Mouse (Mus musculus) heart, embryonic 12.5 days (tissue): ENCODE results near the gene Olfr1126. TPM values are rescaled to one million over a fixed set of nuclear protein-coding genes. Genes with fewer than 3 reads are reported as not detected.
"Not testable (repeated sequence)": the region's sequence is repeated elsewhere in the genome, so short reads cannot be mapped to it uniquely, and the experiment has no call there.

ENCODE experiments used
- ATAC-seq: fragments of 200-750 bp; cut with Nextera tagmentation; 2 replicates; pipeline ENCODE4 v1.8.0; 2017; ENCODE audit warnings: moderate TSS enrichment, moderate library complexity; ENCODE audit not compliant: insufficient number of reproducible peaks, low FRiP score
- H3K27ac ChIP-seq: fragments of 300-500 bp; sonication (generic); 2 replicates; pipeline ENCODE4 v1.5.1; 2016; ENCODE audit warnings: mild to moderate bottlenecking, moderate library complexity; ENCODE audit not compliant: poor library complexity, severe bottlenecking
- H3K27me3 ChIP-seq: fragments of 300-500 bp; sonication (generic); replicated peaks from 2 replicates; pipeline ENCODE4 v1.6.1; 2016; ENCODE audit warnings: mild to moderate bottlenecking, moderate library complexity
- H3K36me3 ChIP-seq: fragments of 300-500 bp; sonication (generic); 2 replicates; pipeline ENCODE4 v1.6.1; 2016; ENCODE audit warnings: mild to moderate bottlenecking, moderate library complexity
- H3K4me1 ChIP-seq: fragments of 300-500 bp; sonication (generic); replicated peaks from 2 replicates; pipeline ENCODE4 v1.6.1; 2016; ENCODE audit warnings: mild to moderate bottlenecking
- H3K4me2 ChIP-seq: fragments of 300-500 bp; sonication (generic); 2 replicates; pipeline ENCODE4 v1.6.1; 2016; ENCODE audit warnings: mild to moderate bottlenecking, moderate library complexity
- H3K4me3 ChIP-seq: fragments of 300-500 bp; sonication (generic); 2 replicates; pipeline ENCODE4 v1.5.1; 2016; ENCODE audit warnings: mild to moderate bottlenecking
- H3K9ac ChIP-seq: fragments of 300-500 bp; sonication (generic); 2 replicates; pipeline ENCODE4 v1.6.1; 2016; ENCODE audit warnings: mild to moderate bottlenecking, moderate library complexity
- H3K9me3 ChIP-seq: fragments of 300-500 bp; sonication (generic); replicated peaks from 2 replicates; pipeline ENCODE4 v1.6.1; 2016; ENCODE audit warnings: mild to moderate bottlenecking, moderate library complexity
- WGBS: fragments of 180-500 bp; shearing (Covaris S2); methylation state at CpG from one replicate; pipeline ENCODE4 v1.1.7; 2016; 5-methylcytosine and 5-hydroxymethylcytosine counted together
- polyA plus RNA-seq: library from polyadenylated mRNA; unstranded; fragments of >200 nt; fragmentation: Nextera tagmentation; extraction: Ambion mirVana; gene quantifications from 2 replicates; pipeline ENCODE4 v1.2.1, GENCODE M21; 2016

Gene Olfr1126
- polyA plus RNA-seq: not detected in 2 replicates

- H3K36me3 ChIP-seq: no peaks in the 10 kb centered on the region
- no peaks in the 10 kb centered on the region for H3K4me1 ChIP-seq
- no peak within 1 kb of the TSS for H3K9ac ChIP-seq
- H3K27me3 ChIP-seq: no peaks in the 10 kb centered on the region
- no peaks in the 10 kb centered on the region for H3K9me3 ChIP-seq
- H3K4me2 ChIP-seq: no peak within 1 kb of the TSS
- H3K4me3 ChIP-seq: no peak within 1 kb of the TSS
- H3K27ac ChIP-seq: no peak within 1 kb of the TSS
- ATAC-seq: no peak
Observed at GRCm38 (mm10) chr2:87453662-87454061, at the start of gene Olfr1126. Gene Olfr1126 (plus strand): TSS chr2:87453962.

GRCm38 (mm10) chr2:87416335-87416734, 37.4 kb upstream of the Olfr1126 start, which contains the start of gene Olfr1123:
Gene Olfr1123 (plus strand): TSS chr2:87416635.
- ATAC-seq: no peak
- H3K4me1 ChIP-seq: no peaks in the 10 kb centered on the region
- no peak within 1 kb of the TSS for H3K27ac ChIP-seq
- 81% methylated on average over 1 of the region's 1 CpGs for WGBS
- no peaks in the 10 kb centered on the region for H3K27me3 ChIP-seq
- no peaks in the 10 kb centered on the region for H3K9me3 ChIP-seq
- no peak within 1 kb of the TSS for H3K4me2 ChIP-seq
- no peak within 1 kb of the TSS for H3K4me3 ChIP-seq
- no peaks in the 10 kb centered on the region for H3K36me3 ChIP-seq
- H3K9ac ChIP-seq: no peak within 1 kb of the TSS

- no peak within 1 kb of the TSS for H3K4me2 ChIP-seq
- no peaks in the 10 kb centered on the region for H3K4me1 ChIP-seq
- no peaks in the 10 kb centered on the region for H3K27me3 ChIP-seq
- H3K4me3 ChIP-seq: no peak within 1 kb of the TSS
- WGBS: 85% methylated on average over 1 of the region's 1 CpGs
- H3K36me3 ChIP-seq: no peaks in the 10 kb centered on the region
- no peaks in the 10 kb centered on the region for H3K9me3 ChIP-seq
- H3K27ac ChIP-seq: no peak within 1 kb of the TSS
- no peak within 1 kb of the TSS for H3K9ac ChIP-seq
- ATAC-seq: no peak
Observed at GRCm38 (mm10) chr2:87429975-87430374, 23.8 kb upstream of the Olfr1126 start, which contains the start of gene Olfr1124. Gene Olfr1124 (plus strand): TSS chr2:87430275.

- H3K36me3 ChIP-seq: no peaks in the 10 kb centered on the region
- no peaks in the 10 kb centered on the region for H3K4me1 ChIP-seq
- no peak for ATAC-seq
- H3K27me3 ChIP-seq: no peaks in the 10 kb centered on the region
- H3K4me3 ChIP-seq: no peak overlapping the region
- H3K4me2 ChIP-seq: no peak overlapping the region
- H3K9ac ChIP-seq: no peak overlapping the region
- 85% methylated on average over 16 of the region's 16 CpGs for WGBS
- H3K27ac ChIP-seq: no peak overlapping the region
- H3K9me3 ChIP-seq: peaks cover 4% of the 10 kb centered on the region; the same call in 1 of the 2 replicates
Observed at GRCm38 (mm10) chr2:87437731-87438130, 16.0 kb upstream of the Olfr1126 start.

- Histone ChIP-seq H3K27me3 (no peaks in the 10 kb centered on the region), H3K4me2 (no peak overlapping the region), H3K4me3 (no peak overlapping the region), H3K4me1 (no peaks in the 10 kb centered on the region), H3K9me3 (0 out of 2 replicates have a peak, but pooled peaks cover 3% of the 10 kb centered on the region), H3K9ac (no peak overlapping the region), H3K36me3 (no peaks in the 10 kb centered on the region), H3K27ac (no peak overlapping the region)
- no peak for ATAC-seq
- 84% methylated on average over 4 of the region's 4 CpGs for WGBS
Observed at GRCm38 (mm10) chr2:87461769-87462168, 8.0 kb downstream of the Olfr1126 start.

- no peaks in the 10 kb centered on the region for H3K36me3 ChIP-seq
- no peak overlapping the region for H3K9ac ChIP-seq
- no peak overlapping the region for H3K4me3 ChIP-seq
- no peaks in the 10 kb centered on the region for H3K9me3 ChIP-seq
- H3K4me1 ChIP-seq: no peaks in the 10 kb centered on the region
- H3K4me2 ChIP-seq: no peak overlapping the region
- no peak for ATAC-seq
- no peak overlapping the region for H3K27ac ChIP-seq
- H3K27me3 ChIP-seq: no peaks in the 10 kb centered on the region
Observed at GRCm38 (mm10) chr2:87480207-87480606, 26.4 kb downstream of the Olfr1126 start.

DNA sequence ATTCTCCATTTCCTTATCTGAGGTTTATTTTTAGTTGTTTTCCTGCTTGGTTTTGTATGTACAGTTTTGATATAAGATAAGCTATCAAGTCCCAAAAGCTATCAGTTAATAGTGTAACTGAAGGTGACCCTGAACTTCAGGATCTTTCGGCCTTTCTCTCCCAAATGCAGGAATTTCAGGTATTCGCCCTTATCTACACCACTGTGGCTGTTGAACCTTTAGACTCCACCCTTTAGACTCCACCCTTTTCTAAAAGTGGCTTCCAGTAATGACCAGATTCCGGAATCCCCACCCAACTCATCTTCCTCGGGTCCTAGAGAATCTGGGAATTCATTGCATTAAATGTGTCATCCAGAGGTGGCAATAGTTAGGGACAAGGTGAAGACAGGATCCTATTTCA, 27.4 kb downstream of the Olfr1126 start:
- 63% methylated on average over 4 of the region's 4 CpGs for WGBS
- Histone ChIP-seq H3K27ac (no peak overlapping the region), H3K9ac (no peak overlapping the region), H3K9me3 (no peaks in the 10 kb centered on the region), H3K4me1 (no peaks in the 10 kb centered on the region), H3K27me3 (no peaks in the 10 kb centered on the region), H3K36me3 (no peaks in the 10 kb centered on the region), H3K4me2 (no peak overlapping the region), H3K4me3 (no peak overlapping the region)
- ATAC-seq: no peak

DNA sequence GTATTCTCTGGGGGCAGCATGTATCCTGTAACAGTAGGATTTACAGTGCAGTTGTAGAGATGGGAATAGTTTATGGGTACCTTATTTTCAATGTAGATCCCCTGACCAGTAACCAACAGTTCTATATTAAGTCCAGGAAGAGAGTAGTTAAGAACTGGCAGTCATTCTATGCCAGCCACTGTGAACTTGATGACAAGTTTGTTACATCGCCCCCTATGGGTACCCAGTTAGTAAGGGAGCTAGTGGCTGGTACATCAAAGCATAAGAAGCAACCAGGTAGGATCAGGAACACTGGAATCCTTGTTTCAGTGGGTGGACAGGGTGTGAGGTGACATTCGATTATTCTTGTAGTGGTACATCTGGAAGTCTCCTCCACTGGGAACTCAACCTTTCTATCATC, 28.5 kb downstream of the Olfr1126 start:
- Histone ChIP-seq H3K36me3 (no peaks in the 10 kb centered on the region), H3K9me3 (no peaks in the 10 kb centered on the region), H3K27me3 (no peaks in the 10 kb centered on the region), H3K4me1 (no peaks in the 10 kb centered on the region), H3K4me3 (no peak overlapping the region), H3K27ac (no peak overlapping the region), H3K9ac (no peak overlapping the region), H3K4me2 (no peak overlapping the region)
- WGBS: 70% methylated on average over 2 of the region's 2 CpGs
- no peak for ATAC-seq

- H3K36me3 ChIP-seq, H3K4me1 ChIP-seq, H3K27me3 ChIP-seq, ATAC-seq, H3K9ac ChIP-seq, H3K4me3 ChIP-seq, H3K27ac ChIP-seq, H3K9me3 ChIP-seq, H3K4me2 ChIP-seq: not testable (repeated sequence)
- WGBS: 81% methylated on average over 4 of the region's 5 CpGs
Observed at GRCm38 (mm10) chr2:87496993-87497392, 43.2 kb downstream of the Olfr1126 start, which contains the start of gene Pramel7. Gene Pramel7 (minus strand): TSS chr2:87497093.

DNA sequence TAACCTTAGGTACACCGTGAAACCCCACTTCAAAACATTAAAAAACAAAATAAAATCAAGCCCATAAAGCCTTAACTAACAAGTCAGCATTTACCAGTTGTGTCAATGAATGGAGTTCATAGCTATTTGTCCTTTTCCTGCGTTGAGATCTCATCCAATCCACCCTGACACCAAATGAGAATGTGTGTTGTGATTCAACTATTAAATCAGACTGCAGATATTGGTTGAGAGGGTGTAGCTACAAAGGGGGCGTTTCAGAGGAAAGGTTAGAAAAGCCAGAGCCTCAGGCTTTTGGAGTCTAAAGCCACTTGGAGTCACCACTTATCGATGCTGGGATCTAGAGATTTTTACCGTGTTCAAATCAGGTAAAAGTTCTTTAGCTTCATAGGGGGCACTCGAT, 52.5 kb downstream of the Olfr1126 start, which contains the start of gene Pramel6:
Pramel6 (plus strand) TSS at position 301 of the 400 bp plus-strand sequence.
- WGBS: 81% methylated on average over 6 of the region's 6 CpGs

More for the DNA sequence above, 52.5 kb downstream of the Olfr1126 start, which contains the start of gene Pramel6:
- Histone ChIP-seq H3K27me3 (no peaks in the 10 kb centered on the region), H3K27ac (no peak within 1 kb of the TSS), H3K4me2 (no peak within 1 kb of the TSS), H3K4me3 (no peak within 1 kb of the TSS), H3K4me1 (no peaks in the 10 kb centered on the region), H3K36me3 (no peaks in the 10 kb centered on the region), H3K9ac (no peak within 1 kb of the TSS), H3K9me3 (no peaks in the 10 kb centered on the region)
- no peak for ATAC-seq
